Mouse (Mus musculus): ENCODE measurements around the gene Uvssa. TPM values are rescaled to one million over a fixed set of nuclear protein-coding genes. Genes with fewer than 3 reads are reported as not detected.
"Not testable (repeated sequence)": the region's sequence is repeated elsewhere in the genome, so short reads cannot be mapped to it uniquely, and the experiment has no call there.

The Uvssa gene
- total RNA-seq (2014; fragmentation: Nextera tagmentation), result 7.0 and 9.5 TPM in 2 replicates
- total RNA-seq (2017), result 5.8 and 6.6 TPM in 2 replicates

DNA sequence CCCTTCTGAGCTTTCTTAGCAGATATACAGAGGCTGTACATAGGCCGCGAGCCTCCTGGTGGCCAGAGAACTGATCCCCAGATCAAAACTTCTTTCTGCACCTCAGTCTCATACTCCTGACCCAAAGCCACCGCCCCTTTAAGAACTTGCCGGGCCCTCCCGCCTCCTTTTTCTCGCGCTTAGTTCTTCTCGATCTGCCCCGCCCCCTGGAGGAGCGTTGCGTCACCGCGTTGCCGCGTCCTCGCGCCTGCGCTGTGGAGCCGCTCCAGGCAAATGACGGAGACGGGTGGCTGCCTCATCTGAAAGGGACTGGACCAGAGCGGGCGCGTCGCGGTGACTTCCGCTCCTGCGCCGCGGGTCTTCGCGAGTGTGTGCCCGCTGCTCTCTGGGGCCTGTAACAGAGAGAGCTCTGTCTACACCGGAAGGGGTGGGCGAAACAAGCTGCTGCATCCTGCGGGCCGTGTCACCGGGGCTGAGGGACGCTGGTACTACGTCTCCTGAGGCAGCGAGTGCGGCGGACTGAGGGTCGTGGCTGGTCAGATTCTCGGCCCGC, at the start of gene Uvssa:
Gene Uvssa, plus strand, starts transcription at position 248 of the 553 bp plus-strand sequence.
- ATAC-seq (replicated peaks; ENCODE audit: poor library complexity, severe bottlenecking), result peak; percentile 97

DNA sequence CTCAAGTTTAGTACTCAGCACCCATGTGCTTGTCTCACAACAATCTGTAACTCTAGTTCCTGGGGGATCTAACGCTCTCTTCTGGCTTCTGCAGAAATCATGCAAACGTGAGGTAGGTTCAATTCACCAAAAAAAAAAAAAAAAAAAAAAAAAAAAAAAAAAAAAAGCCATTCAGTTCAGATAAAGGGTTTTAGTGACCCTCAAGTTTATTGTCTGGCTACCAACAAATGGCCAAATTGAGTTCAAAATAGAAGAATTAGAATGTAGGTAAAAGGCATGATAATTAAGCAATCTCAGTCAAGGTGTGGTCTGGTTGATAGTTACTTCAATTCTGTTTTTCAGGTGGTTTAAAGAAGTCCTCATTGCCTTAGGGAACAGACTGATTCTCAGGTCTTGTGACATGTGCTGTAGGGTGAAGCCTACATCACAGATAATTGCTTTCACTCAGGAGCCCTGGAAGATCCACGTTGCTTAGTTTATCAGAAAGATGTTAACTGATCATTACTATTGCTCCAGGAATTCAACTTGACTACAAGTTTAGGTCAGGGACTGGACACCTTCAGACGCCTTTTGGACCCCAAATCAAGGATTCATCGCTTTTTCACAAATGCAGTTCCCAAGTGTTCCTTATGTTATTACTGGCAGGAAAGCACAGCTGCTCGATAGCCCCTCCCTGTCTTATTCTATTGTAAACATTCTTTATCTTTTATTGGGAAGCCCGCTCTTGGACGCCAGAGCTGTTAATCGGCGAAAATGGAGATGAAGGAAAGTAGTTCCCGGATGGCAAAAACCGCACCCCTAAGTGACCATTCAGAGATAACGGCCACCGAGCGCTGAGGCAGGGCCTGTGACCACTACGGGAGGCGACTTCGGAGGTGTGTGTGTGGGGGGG, 43.7 kb upstream of the Uvssa start:
- ATAC-seq (replicated peaks; ENCODE audit: poor library complexity, severe bottlenecking), result no peak

DNA sequence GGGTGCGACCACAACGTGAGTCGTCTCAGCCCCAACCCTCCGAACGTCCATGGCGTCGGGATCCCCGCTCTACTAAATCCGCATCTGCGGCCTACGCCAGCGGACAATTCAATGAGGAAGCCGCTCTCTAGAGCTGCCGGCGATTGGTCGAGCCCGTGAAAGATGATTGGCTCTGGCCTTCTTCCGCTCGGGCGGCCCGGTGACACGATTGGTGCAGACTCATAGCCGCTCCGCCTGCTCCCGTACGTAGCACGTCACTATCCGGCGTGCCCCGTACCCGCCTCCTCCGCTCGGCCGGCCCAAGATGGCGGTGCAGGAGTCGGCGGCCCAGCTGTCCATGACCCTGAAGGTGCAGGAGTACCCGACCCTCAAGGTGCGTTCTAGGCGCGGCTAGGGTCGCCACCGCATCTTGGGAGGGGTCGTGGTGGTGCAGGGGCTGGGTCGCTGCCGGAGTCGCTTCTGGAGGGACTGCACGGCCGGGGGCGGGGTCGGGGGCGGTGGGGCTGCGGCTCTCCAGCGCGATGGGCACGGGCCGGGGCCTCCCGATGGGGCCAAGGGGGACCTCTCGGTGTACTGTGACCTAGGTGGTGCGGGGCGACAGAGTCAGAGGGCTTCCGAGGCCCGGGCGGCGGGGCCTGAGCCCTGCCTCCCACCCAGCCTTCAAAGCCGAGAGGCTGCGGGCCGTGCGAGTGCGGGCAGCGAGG, 42.9 kb upstream of the Uvssa start, which contains the start of gene Maea:
Gene Maea, plus strand, starts transcription at position 237 of the 704 bp plus-strand sequence.
- ATAC-seq (replicated peaks; ENCODE audit: poor library complexity, severe bottlenecking), result peak; percentile 98

DNA sequence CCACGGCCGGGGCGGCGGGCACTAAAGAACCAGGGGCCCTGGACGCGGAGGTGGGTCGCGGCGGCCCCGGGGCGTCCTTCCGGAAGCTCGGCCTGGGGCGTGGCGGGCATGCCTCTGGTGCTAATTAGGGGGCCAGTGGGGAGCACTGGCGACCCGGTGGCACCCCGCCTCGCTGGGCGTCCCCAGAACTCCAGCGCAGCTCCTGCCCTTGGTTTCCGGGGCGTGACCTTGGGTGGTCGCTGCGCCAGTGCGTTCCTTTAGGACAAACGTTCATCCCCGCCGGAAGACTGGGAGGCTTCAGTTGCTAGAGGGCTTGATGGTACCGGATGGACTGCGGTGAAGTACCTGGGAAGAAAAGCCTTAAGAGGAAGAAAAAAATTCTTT, 42.4 kb upstream of the Uvssa start:
- peak; percentile 76 for ATAC-seq (replicated peaks; ENCODE audit: poor library complexity, severe bottlenecking)

DNA sequence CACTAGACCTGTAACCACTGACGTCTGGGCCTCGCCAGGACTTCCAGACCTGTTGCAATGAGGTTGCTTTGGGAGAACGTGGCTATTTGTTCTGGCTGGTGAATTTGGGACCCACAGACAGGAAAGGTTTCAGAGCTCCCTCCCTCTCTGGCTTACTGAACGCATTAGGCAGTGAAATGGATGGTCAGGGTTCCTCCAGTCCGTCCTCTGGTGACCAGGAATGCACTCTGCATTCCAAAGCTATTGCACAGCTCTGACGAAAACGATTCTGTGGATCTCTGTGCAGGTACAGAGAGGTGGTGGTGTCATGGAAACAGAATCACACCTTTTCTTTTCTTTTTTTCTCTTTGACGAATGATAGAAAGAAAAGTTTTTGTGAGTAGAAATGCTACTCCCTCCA, 41.1 kb upstream of the Uvssa start:
- ATAC-seq (replicated peaks; ENCODE audit: poor library complexity, severe bottlenecking), result no peak

DNA sequence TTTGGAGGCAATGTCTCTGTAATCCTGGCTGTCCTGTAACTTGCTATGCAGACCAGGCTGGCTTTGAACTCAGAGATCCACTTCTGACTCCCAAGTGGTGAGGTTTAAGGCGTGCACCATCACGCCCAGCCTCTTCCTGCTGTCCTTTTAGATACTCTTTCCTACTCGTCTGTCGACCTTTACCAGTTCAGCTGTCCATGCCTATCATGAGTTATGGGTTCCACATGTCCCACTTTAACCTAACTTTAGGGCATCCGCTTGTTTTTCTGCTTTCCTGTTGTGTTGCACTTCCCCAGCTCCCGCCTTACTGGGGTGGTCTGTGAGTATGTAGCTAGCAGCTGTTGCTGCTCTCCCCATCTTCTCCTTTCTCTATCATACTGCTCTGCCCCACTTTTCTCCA, 37.2 kb upstream of the Uvssa start:
- no peak for ATAC-seq (replicated peaks; ENCODE audit: poor library complexity, severe bottlenecking)

DNA sequence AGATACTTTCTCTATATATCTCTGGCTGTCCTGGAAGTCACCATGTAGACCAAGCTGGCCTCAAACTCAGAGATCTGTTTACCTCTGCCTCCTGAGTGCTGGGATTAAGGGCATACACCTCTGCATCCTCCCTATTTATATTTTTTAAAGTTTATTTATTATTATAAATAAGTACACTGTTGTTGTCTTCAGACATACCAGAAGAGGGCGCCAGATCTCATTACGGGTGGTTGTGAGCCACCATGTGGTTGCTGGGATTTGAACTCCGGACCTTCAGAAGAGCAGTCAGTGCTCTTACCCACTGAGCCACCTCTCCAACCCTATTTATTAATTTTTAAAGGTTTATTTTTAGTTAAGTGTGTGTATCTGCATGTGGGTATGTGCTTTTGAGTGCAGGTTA, 36.1 kb upstream of the Uvssa start:
- not testable (repeated sequence) for ATAC-seq (replicated peaks; ENCODE audit: poor library complexity, severe bottlenecking)

DNA sequence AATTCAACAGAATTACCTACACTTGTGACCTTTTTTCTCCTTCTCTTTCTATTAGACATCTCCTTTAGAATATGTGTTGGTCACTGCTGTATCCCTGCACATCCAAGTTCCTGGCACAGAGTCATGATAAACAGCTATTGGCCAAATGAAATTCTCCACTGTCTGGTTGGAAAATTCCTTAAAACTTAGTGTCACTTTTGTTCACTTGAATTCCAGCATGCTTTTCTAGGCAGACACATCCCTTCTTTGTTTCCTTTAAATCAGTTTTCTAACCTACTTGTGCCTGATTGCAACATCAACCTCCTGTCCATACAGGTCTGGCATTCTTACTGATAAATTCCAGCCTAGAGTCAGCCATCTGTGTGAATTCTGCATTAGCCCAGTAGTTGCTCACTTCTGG, 35.5 kb upstream of the Uvssa start:
- no peak for ATAC-seq (replicated peaks; ENCODE audit: poor library complexity, severe bottlenecking)

DNA sequence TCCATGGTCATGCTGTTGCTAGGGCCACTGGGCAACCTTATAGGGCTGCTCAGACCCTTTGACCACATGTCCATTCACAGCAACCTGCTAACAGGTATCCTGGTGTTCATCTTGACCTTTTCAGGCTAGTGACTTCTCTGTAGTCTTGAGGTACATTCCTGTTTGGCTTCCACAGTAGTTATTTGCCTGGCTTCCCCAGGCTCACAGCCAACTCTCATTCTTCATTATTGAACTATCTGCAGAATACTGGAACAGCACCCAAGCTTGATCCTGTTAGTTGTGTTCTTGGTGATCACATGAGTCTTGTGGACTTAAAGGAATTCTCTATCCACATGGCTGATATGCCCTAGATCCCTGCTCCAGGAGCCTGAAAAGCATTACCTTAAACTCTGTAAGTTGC, 34.8 kb upstream of the Uvssa start:
- ATAC-seq (replicated peaks; ENCODE audit: poor library complexity, severe bottlenecking), result no peak

DNA sequence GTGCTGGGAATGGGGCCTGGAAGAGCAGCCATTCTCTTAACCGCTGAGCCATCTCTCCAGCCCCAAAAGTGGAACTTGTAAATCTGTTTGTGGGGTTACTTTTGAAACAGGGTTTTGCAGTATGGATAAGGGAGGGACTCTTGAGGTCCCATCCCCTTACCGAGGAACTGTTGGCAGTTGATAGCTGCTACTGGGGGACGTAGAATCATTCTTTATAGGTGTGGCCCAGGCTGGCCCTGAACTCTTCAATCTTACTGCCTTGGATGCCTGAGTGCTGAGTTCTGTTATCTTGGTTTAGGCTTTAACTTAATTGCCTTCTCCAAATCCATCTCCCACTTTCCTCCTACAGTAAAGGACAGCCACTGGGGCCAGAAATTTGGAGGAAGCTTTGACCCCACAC, 34.3 kb upstream of the Uvssa start:
- ATAC-seq (replicated peaks; ENCODE audit: poor library complexity, severe bottlenecking), result no peak

DNA sequence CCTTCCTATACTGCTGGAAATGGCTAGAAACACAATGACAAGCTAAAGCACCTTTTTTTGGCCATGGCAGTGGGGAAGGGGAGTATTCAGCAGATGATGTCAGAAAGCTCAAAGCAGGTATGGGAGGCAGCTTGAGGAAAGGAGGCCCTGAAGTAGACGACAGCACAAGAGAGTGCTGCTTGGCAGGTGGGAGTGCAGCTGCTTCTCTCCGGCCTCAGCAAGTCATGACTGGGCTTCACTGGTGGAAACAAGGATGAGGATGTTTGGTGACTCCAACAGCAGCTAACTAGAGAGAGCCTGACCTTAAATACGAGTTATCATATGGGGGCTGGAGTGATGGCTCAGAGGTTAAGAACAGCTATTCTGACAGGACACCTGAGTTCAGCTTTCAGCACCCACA, 30.7 kb upstream of the Uvssa start:
- ATAC-seq (replicated peaks; ENCODE audit: poor library complexity, severe bottlenecking), result no peak

DNA sequence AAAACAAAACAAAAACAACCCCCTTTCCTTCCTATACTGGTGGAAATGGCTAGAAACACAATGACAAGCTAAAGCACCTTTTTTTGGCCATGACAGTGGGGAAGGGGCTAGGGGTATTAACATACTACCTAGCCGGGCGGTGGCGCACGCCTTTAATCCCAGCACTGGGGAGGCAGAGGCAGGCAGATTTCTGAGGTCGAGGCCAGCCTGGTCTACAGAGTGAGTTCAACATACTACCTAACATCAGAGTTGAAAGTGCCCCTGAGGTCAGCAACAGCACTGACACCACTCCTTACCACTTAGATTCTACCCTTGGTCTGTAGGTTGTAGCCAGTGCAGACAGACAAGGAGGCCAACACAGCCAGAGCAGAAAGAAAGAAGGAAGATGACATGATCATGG, 29.1 kb upstream of the Uvssa start:
- no peak for ATAC-seq (replicated peaks; ENCODE audit: poor library complexity, severe bottlenecking)

DNA sequence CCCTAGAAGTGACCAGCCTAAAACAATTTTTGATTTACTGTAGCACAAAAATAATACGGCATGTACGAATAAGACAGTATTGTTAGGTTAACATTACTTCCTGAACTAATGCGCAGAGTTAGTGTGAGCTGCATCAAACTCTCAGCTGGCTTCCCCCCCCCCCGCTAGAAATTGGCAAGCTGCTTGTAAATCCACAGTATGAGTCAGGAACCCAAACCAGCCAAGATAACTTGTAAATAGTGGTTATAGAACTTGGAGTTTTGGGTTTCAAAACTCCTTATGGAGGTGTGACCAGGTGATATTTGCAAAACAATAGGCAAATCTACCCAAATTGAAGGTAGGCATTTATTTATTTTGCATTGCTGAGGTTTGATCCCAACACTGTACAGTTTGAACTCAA, 28.6 kb upstream of the Uvssa start:
- ATAC-seq (replicated peaks; ENCODE audit: poor library complexity, severe bottlenecking), result no peak

DNA sequence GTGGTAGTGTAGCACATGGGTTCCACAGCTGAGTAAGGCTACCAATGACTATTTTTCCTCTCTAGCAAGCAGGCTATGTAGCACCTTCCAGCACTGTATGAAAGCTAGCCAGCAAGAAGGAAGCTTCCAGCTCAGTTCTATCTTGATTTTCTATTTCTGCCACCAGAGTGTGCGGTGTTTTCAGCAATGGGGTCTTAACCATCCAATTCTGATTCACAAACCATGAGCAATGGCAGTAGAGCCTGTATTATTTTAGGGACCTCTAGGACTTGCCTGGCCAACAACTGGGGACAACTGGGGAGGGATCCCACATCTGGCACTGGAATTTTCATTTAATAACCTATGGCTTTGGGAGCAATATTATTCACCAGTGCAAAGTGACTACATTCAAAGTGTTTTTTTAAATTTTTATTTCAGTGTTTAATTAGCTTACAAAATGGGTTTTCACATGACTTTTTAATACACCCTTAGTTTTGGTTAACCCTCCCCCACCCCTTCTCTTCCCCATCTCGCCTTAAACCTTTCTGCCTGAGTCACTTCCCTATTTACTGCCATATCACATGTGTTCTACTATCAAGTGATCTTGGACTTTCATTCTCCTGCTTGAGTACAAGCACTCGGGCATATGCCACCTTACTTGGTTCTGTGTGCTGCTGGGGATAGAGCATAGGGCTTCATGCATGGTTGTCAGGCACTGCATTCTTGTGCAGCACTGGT, 26.6 kb upstream of the Uvssa start:
- peak; percentile 83 for ATAC-seq (replicated peaks; ENCODE audit: poor library complexity, severe bottlenecking)

DNA sequence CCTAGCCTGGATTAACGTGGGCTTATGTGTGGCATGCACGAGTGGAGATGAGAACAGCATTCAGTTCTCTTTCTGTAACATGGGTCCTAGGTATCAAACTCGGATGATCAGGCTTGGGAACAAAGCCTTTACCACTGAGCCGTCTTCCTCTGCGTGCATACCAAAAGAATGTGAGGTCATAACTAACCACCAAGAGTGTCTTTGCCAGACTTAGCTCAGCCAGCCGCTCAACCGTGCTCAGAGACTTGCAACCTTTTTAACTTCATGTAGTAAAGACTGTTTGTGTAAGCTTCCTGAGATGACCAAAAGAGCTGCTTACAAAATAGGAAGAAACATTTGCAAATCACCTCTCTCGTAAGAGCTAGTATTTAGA, 26.1 kb upstream of the Uvssa start:
- ATAC-seq (replicated peaks; ENCODE audit: poor library complexity, severe bottlenecking), result peak; percentile 83

DNA sequence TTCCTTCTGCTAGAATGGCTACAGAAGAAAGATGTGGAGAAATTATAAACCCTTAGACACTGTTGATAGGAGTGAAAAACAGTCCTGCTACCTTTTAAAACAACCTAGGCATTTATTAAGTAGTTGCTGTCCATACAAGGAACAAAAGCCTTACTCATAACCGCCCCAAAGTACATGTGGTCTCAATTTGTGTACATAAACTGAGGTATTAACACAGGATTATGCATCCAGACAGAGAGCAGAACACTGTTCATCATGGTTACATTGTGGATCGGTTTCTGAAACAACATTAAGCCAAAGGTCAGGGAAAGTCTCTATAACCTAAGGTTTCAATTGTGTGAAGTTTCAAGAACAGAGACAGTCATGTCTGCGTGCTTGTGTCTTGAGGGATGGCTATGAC, 25.3 kb upstream of the Uvssa start:
- ATAC-seq (replicated peaks; ENCODE audit: poor library complexity, severe bottlenecking), result 0 out of 2 replicates have a peak, but pooled peaks have one; percentile 11

DNA sequence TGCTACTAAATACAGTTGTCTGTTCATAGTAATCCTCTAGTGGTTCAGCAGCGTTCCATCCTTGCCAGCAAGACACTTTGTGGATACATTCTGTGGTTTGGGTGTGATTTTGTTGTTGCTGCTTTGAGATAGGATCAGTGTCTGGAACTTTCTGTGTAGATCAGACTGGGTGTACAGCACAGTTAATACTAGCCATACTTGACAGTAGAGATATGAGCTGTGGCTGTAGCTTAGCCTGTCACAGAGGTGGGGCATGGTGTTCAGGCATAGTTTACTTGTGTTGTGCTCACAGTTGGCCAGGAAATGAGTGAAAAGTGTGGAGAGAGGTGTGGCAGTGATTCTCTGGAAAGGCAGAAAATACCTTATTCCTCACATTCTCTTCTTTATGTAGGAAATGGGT, 20.9 kb upstream of the Uvssa start:
- no peak for ATAC-seq (replicated peaks; ENCODE audit: poor library complexity, severe bottlenecking)

DNA sequence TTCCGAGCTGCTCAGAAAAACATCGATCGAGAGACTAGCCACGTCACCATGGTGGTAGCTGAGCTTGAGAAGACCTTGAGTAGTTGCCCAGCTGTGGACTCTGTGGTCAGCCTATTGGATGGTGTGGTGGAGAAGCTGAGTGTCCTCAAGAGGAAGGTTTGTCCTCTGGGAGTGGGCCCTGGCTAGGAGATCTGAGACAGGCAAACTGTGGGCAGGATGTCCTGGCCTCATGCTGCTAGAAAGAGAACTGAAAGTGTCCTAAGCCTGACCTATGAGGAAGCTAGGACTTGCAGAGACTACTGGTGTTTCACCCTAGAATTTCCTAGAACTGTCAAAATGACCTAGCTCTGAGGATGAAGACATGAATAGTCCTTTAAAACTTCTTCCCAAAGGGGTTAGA, 19.9 kb upstream of the Uvssa start:
- peak; percentile 98 for ATAC-seq (replicated peaks; ENCODE audit: poor library complexity, severe bottlenecking)

DNA sequence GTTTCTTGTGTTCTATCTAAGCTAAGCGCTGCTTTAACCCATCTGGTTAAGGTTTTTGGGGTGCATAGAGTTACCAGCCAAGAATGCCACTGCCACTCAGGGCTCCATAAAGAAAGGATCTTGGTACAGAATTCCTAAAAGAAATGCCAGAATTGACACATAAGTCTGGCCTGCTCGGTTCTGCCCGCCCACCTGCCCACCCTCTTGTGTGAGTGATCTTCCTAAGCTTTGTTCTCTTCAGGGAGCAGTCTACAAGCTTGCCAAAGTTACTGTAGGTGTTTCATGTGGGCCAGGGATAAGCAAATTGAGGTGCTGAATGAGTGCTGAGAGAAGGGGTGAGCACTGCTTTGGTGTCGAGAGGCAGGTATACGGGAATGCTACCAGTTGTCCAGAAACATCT, 15.1 kb upstream of the Uvssa start:
- ATAC-seq (replicated peaks; ENCODE audit: poor library complexity, severe bottlenecking), result no peak

DNA sequence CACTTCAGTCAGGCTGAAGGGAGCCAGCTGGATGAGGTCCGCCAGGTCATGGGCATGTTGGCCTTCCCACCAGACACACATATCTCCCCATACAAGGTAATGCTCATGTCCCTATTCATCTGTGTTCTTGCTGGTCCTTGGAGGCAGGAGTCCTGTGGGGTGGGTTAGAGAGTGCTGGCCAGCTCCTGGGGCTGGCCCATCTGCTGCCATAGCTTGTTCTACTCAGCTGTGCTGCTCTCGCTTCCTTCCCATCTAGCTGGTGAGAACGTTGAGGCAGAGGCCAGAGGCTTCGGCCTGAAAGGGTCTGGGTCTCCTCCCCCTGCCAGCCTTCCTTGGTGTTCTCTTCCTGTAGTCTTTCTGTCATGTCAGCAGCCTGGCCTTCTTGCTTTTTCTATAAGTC, 9.7 kb upstream of the Uvssa start:
- no peak for ATAC-seq (replicated peaks; ENCODE audit: poor library complexity, severe bottlenecking)

DNA sequence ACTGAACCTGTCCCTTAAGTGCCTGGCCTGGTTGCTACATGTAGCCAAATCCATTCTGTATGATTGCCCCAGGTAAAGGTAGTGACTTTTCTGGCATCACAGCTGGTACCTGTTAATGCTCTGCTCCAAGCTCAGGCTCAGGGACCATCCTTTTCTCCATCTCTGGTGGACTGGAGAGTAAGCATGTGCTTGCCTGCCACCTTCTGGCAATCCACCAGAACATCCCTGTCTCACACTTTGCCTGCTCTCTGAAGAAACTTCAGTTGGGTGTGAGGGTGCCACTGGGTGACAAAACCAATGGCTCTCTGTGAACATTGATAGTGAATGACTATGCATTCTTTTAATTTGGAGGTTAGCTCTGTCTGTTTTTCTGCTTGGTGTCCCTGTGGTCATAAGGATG, 7.2 kb upstream of the Uvssa start:
- ATAC-seq (replicated peaks; ENCODE audit: poor library complexity, severe bottlenecking), result peak; percentile 23; the same call in 1 of the 2 replicates
